9 mouse cellular contexts compared by ENCODE assay signal in genomic region chr10:80170601-80171021, GRCm38 (mm10). TPM values are rescaled to one million over a fixed set of nuclear protein-coding genes. Genes with fewer than 3 reads are reported as not detected.
DNase-seq lines count a peak whose midpoint lies in the region; ATAC-seq lines count a peak whose summit lies in the region.
"Had no signal": no experiment of that assay in that cellular context is flagged by ENCODE, and none has a peak within 500 bp of the region (broad histone marks: within the 10 kb centered on the region; RNA-seq: fewer than 3 reads in every experiment).

No protein-coding gene starts in this region.

- no peak for ATAC-seq in hindbrain, embryonic 11.5 days (ENCODE audit: low FRiP score)
- ATAC-seq in midbrain, embryonic 15.5 days (replicated peaks) = no peak
- ATAC-seq in midbrain, embryonic 16.5 days = no peak
- ATAC-seq in forebrain, embryonic 13.5 days = no peak
- no peak for ATAC-seq in limb, embryonic 12.5 days (ENCODE audit: insufficient number of reproducible peaks, insufficient read depth, low FRiP score, low TSS enrichment, low read depth)
- ATAC-seq: liver, embryonic 12.5 days had no signal

- peaks cover 77% of the 10 kb centered on the region for H3K4me1 ChIP-seq in hindbrain, embryonic 10.5 days (replicated peaks)
- peaks cover 8% of the 10 kb centered on the region; the same call in 1 of the 2 replicates for H3K4me1 ChIP-seq in hindbrain, embryonic 11.5 days (replicated peaks; ENCODE audit: control insufficient read depth, insufficient read depth, low read length)
- H3K4me1 ChIP-seq in midbrain, embryonic 15.5 days = peaks cover 58% of the 10 kb centered on the region
- peaks cover 40% of the 10 kb centered on the region for H3K4me1 ChIP-seq in midbrain, embryonic 16.5 days (ENCODE audit: control insufficient read depth, insufficient read depth, low read length)
- H3K4me1 ChIP-seq in forebrain, embryonic 13.5 days = peaks cover 59% of the 10 kb centered on the region
- peaks cover 48% of the 10 kb centered on the region for H3K4me1 ChIP-seq in limb, embryonic 12.5 days (replicated peaks)

- H3K36me3 ChIP-seq in hindbrain, embryonic 10.5 days = peaks cover 40% of the 10 kb centered on the region
- peaks cover 17% of the 10 kb centered on the region for H3K36me3 ChIP-seq in hindbrain, embryonic 11.5 days (ENCODE audit: control insufficient read depth, insufficient read depth, low read length)
- H3K36me3 ChIP-seq in midbrain, embryonic 15.5 days (replicated peaks) = peaks cover 22% of the 10 kb centered on the region
- H3K36me3 ChIP-seq in midbrain, embryonic 16.5 days (ENCODE audit: control insufficient read depth, insufficient read depth, low read length) = peaks cover 19% of the 10 kb centered on the region
- H3K36me3 ChIP-seq in forebrain, embryonic 13.5 days (ENCODE audit: poor library complexity, severe bottlenecking) = peaks cover 33% of the 10 kb centered on the region
- peaks cover 34% of the 10 kb centered on the region for H3K36me3 ChIP-seq in limb, embryonic 12.5 days

- no peak for DNase-seq in hindbrain, embryonic 10.5 days (ENCODE audit: low spot score)
- no peak for DNase-seq in hindbrain, embryonic 11.5 days (ENCODE audit: low spot score)
- DNase-seq in spleen, adult 12 weeks (ENCODE audit: low spot score) = no peak
- DNase-seq: lung, postnatal 36 days had no signal

- no peaks in the 10 kb centered on the region for H3K9me3 ChIP-seq in hindbrain, embryonic 10.5 days
- H3K9me3 ChIP-seq in hindbrain, embryonic 11.5 days (ENCODE audit: control insufficient read depth, low read length) = no peaks in the 10 kb centered on the region
- no peaks in the 10 kb centered on the region for H3K9me3 ChIP-seq in midbrain, embryonic 15.5 days
- H3K9me3 ChIP-seq in midbrain, embryonic 16.5 days (replicated peaks; ENCODE audit: control insufficient read depth, low read length, poor library complexity, severe bottlenecking) = no peaks in the 10 kb centered on the region
- H3K9me3 ChIP-seq in forebrain, embryonic 13.5 days (replicated peaks) = no peaks in the 10 kb centered on the region
- no peaks in the 10 kb centered on the region for H3K9me3 ChIP-seq in limb, embryonic 12.5 days
- H3K9me3 ChIP-seq: liver, embryonic 12.5 days had no signal

- H3K27ac ChIP-seq in hindbrain, embryonic 10.5 days = 0 out of 2 replicates have a peak overlapping the region, but pooled peaks have one; percentile 13
- no peak overlapping the region for H3K27ac ChIP-seq in hindbrain, embryonic 11.5 days (ENCODE audit: low read depth, low read length)
- H3K27ac ChIP-seq in midbrain, embryonic 15.5 days = peak overlapping the region; percentile 11; the same call in 1 of the 2 replicates
- H3K27ac ChIP-seq in midbrain, embryonic 16.5 days (ENCODE audit: low read length) = no peak overlapping the region
- H3K27ac ChIP-seq in forebrain, embryonic 13.5 days = no peak overlapping the region; the same call in 1 of the 2 replicates
- no peak overlapping the region for H3K27ac ChIP-seq in limb, embryonic 12.5 days
- H3K27ac ChIP-seq: liver, embryonic 12.5 days had no signal

- H3K9ac ChIP-seq in hindbrain, embryonic 11.5 days (ENCODE audit: low read depth, low read length) = no peak overlapping the region
- no peak overlapping the region; the same call in 1 of the 2 replicates for H3K9ac ChIP-seq in midbrain, embryonic 15.5 days
- no peak overlapping the region for H3K9ac ChIP-seq in midbrain, embryonic 16.5 days (ENCODE audit: low read depth, low read length)
- H3K9ac ChIP-seq in forebrain, embryonic 13.5 days = peak overlapping the region; percentile 14
- H3K9ac ChIP-seq in limb, embryonic 12.5 days (replicated peaks) = 0 out of 2 replicates have a peak overlapping the region, but pooled peaks have one; percentile 19
- H3K9ac ChIP-seq: liver, embryonic 12.5 days had no signal

- no peaks in the 10 kb centered on the region for H3K27me3 ChIP-seq in hindbrain, embryonic 10.5 days (ENCODE audit: insufficient read depth, poor library complexity, severe bottlenecking)
- no peaks in the 10 kb centered on the region for H3K27me3 ChIP-seq in hindbrain, embryonic 11.5 days (ENCODE audit: control insufficient read depth, insufficient read depth, low read length)
- no peaks in the 10 kb centered on the region for H3K27me3 ChIP-seq in midbrain, embryonic 15.5 days (replicated peaks)
- H3K27me3 ChIP-seq in midbrain, embryonic 16.5 days (ENCODE audit: control insufficient read depth, insufficient read depth, low read depth, low read length) = no peaks in the 10 kb centered on the region
- H3K27me3 ChIP-seq in forebrain, embryonic 13.5 days = no peaks in the 10 kb centered on the region
- no peaks in the 10 kb centered on the region for H3K27me3 ChIP-seq in limb, embryonic 12.5 days
- H3K27me3 ChIP-seq: liver, embryonic 12.5 days had no signal

- H3K4me3 ChIP-seq in hindbrain, embryonic 10.5 days = peak overlapping the region; percentile 23
- no peak overlapping the region for H3K4me3 ChIP-seq in hindbrain, embryonic 11.5 days (ENCODE audit: low read depth, low read length)
- H3K4me3 ChIP-seq in midbrain, embryonic 15.5 days = no peak overlapping the region
- H3K4me3 ChIP-seq in midbrain, embryonic 16.5 days (ENCODE audit: low read depth, low read length) = no peak overlapping the region
- no peak overlapping the region for H3K4me3 ChIP-seq in forebrain, embryonic 13.5 days
- no peak overlapping the region for H3K4me3 ChIP-seq in limb, embryonic 12.5 days (replicated peaks)
- H3K4me3 ChIP-seq: liver, embryonic 12.5 days had no signal

- WGBS in hindbrain, embryonic 10.5 days = 97% methylated on average over 19 of the region's 19 CpGs
- WGBS in hindbrain, embryonic 11.5 days = 97% methylated on average over 19 of the region's 19 CpGs
- WGBS in midbrain, embryonic 15.5 days = 96% methylated on average over 19 of the region's 19 CpGs
- 95% methylated on average over 19 of the region's 19 CpGs for WGBS in midbrain, embryonic 16.5 days
- 96% methylated on average over 19 of the region's 19 CpGs for WGBS in forebrain, embryonic 13.5 days
- 95% methylated on average over 19 of the region's 19 CpGs for WGBS in limb, embryonic 12.5 days

- H3K4me2 ChIP-seq in hindbrain, embryonic 11.5 days (replicated peaks; ENCODE audit: low read depth, low read length) = no peak overlapping the region
- H3K4me2 ChIP-seq in midbrain, embryonic 15.5 days = no peak overlapping the region
- no peak overlapping the region for H3K4me2 ChIP-seq in midbrain, embryonic 16.5 days (ENCODE audit: low read length)
- no peak overlapping the region for H3K4me2 ChIP-seq in forebrain, embryonic 13.5 days
- H3K4me2 ChIP-seq in limb, embryonic 12.5 days = no peak overlapping the region
- H3K4me2 ChIP-seq: liver, embryonic 12.5 days had no signal

RNA-seq across cellular contexts. Expression of gene 1600002K03Rik, which starts 2.1 kb away (rescaled TPM):
- polyA plus RNA-seq in hindbrain, embryonic 10.5 days (2016; fragmentation: Nextera tagmentation; extraction: Ambion mirVana) = 12.9 and 14.4 TPM in 2 replicates
- polyA plus RNA-seq in hindbrain, embryonic 11.5 days (2014; fragmentation: Nextera tagmentation; extraction: Ambion mirVana) = 7.6 and 9.4 TPM in 2 replicates
- polyA plus RNA-seq in midbrain, embryonic 15.5 days (2015; fragmentation: Nextera tagmentation; extraction: Ambion mirVana) = 13.3 and 14.7 TPM in 2 replicates
- 11.0 and 11.4 TPM in 2 replicates for polyA plus RNA-seq in midbrain, embryonic 16.5 days (2015; fragmentation: Nextera tagmentation; extraction: Ambion mirVana)
- 12.2 and 12.6 TPM in 2 replicates for polyA plus RNA-seq in forebrain, embryonic 13.5 days (2015; fragmentation: Nextera tagmentation; extraction: Ambion mirVana)
- 9.1 and 9.5 TPM in 2 replicates for polyA plus RNA-seq in limb, embryonic 12.5 days (2016; fragmentation: Nextera tagmentation; extraction: Ambion mirVana)

RNA-seq across cellular contexts. Expression of gene Cirbp, which starts 4.8 kb away (rescaled TPM):
- 95.3 and 153 TPM in 2 replicates for polyA plus RNA-seq in hindbrain, embryonic 10.5 days (2016; fragmentation: Nextera tagmentation; extraction: Ambion mirVana)
- 83.4 and 90.4 TPM in 2 replicates for polyA plus RNA-seq in hindbrain, embryonic 11.5 days (2014; fragmentation: Nextera tagmentation; extraction: Ambion mirVana)
- polyA plus RNA-seq in midbrain, embryonic 15.5 days (2015; fragmentation: Nextera tagmentation; extraction: Ambion mirVana) = 364 and 392 TPM in 2 replicates
- polyA plus RNA-seq in midbrain, embryonic 16.5 days (2015; fragmentation: Nextera tagmentation; extraction: Ambion mirVana) = 380 and 398 TPM in 2 replicates
- polyA plus RNA-seq in forebrain, embryonic 13.5 days (2015; fragmentation: Nextera tagmentation; extraction: Ambion mirVana) = 274 and 308 TPM in 2 replicates
- 166 and 175 TPM in 2 replicates for polyA plus RNA-seq in limb, embryonic 12.5 days (2016; fragmentation: Nextera tagmentation; extraction: Ambion mirVana)

RNA-seq across cellular contexts. Expression of gene Efna2, which starts 8.7 kb away (rescaled TPM):
- 41.3 and 43.7 TPM in 2 replicates for polyA plus RNA-seq in hindbrain, embryonic 10.5 days (2016; fragmentation: Nextera tagmentation; extraction: Ambion mirVana)
- polyA plus RNA-seq in hindbrain, embryonic 11.5 days (2014; fragmentation: Nextera tagmentation; extraction: Ambion mirVana) = 24.8 and 34.2 TPM in 2 replicates
- 53.4 and 54.6 TPM in 2 replicates for polyA plus RNA-seq in midbrain, embryonic 15.5 days (2015; fragmentation: Nextera tagmentation; extraction: Ambion mirVana)
- polyA plus RNA-seq in midbrain, embryonic 16.5 days (2015; fragmentation: Nextera tagmentation; extraction: Ambion mirVana) = 37.3 and 43.3 TPM in 2 replicates
- polyA plus RNA-seq in forebrain, embryonic 13.5 days (2015; fragmentation: Nextera tagmentation; extraction: Ambion mirVana) = 17.7 and 19.5 TPM in 2 replicates
- polyA plus RNA-seq in limb, embryonic 12.5 days (2016; fragmentation: Nextera tagmentation; extraction: Ambion mirVana) = 60.3 and 62.2 TPM in 2 replicates

RNA-seq across cellular contexts. Expression of gene Midn, which starts 22.5 kb away (rescaled TPM):
- polyA plus RNA-seq in hindbrain, embryonic 10.5 days (2016; fragmentation: Nextera tagmentation; extraction: Ambion mirVana) = 22.3 and 24.6 TPM in 2 replicates
- polyA plus RNA-seq in hindbrain, embryonic 11.5 days (2014; fragmentation: Nextera tagmentation; extraction: Ambion mirVana) = 66.7 and 67.1 TPM in 2 replicates
- polyA plus RNA-seq in midbrain, embryonic 15.5 days (2015; fragmentation: Nextera tagmentation; extraction: Ambion mirVana) = 29.5 and 29.9 TPM in 2 replicates
- 15.5 and 21.1 TPM in 2 replicates for polyA plus RNA-seq in midbrain, embryonic 16.5 days (2015; fragmentation: Nextera tagmentation; extraction: Ambion mirVana)
- 35.1 and 37.9 TPM in 2 replicates for polyA plus RNA-seq in forebrain, embryonic 13.5 days (2015; fragmentation: Nextera tagmentation; extraction: Ambion mirVana)
- 30.6 and 38.0 TPM in 2 replicates for polyA plus RNA-seq in limb, embryonic 12.5 days (2016; fragmentation: Nextera tagmentation; extraction: Ambion mirVana)

RNA-seq across cellular contexts. Expression of gene Cbarp, which starts 30.0 kb away (rescaled TPM):
- polyA plus RNA-seq in hindbrain, embryonic 10.5 days (2016; fragmentation: Nextera tagmentation; extraction: Ambion mirVana) = 7.1 and 15.0 TPM in 2 replicates
- 15.1 and 16.7 TPM in 2 replicates for polyA plus RNA-seq in hindbrain, embryonic 11.5 days (2014; fragmentation: Nextera tagmentation; extraction: Ambion mirVana)
- polyA plus RNA-seq in midbrain, embryonic 15.5 days (2015; fragmentation: Nextera tagmentation; extraction: Ambion mirVana) = 65.7 and 66.9 TPM in 2 replicates
- polyA plus RNA-seq in midbrain, embryonic 16.5 days (2015; fragmentation: Nextera tagmentation; extraction: Ambion mirVana) = 70.3 and 81.6 TPM in 2 replicates
- polyA plus RNA-seq in forebrain, embryonic 13.5 days (2015; fragmentation: Nextera tagmentation; extraction: Ambion mirVana) = 21.2 and 26.8 TPM in 2 replicates
- polyA plus RNA-seq in limb, embryonic 12.5 days (2016; fragmentation: Nextera tagmentation; extraction: Ambion mirVana) = 4.9 and 5.6 TPM in 2 replicates

Comparison
In these comparisons a context has a peak if more than half of its experiments do, and no peak if none do; other contexts are left out.
1. H3K27ac ChIP-seq: peak in hindbrain, embryonic 10.5 days (single experiment) and midbrain, embryonic 15.5 days (single experiment); none in hindbrain, embryonic 11.5 days (single experiment), midbrain, embryonic 16.5 days (single experiment), forebrain, embryonic 13.5 days (single experiment) and limb, embryonic 12.5 days (single experiment).
2. H3K9ac ChIP-seq: peak in forebrain, embryonic 13.5 days (single experiment) and limb, embryonic 12.5 days (single experiment); none in hindbrain, embryonic 11.5 days (single experiment), midbrain, embryonic 15.5 days (single experiment) and midbrain, embryonic 16.5 days (single experiment).